Mouse (Mus musculus): Measurements from ENCODE around the gene Srr.

DNA sequence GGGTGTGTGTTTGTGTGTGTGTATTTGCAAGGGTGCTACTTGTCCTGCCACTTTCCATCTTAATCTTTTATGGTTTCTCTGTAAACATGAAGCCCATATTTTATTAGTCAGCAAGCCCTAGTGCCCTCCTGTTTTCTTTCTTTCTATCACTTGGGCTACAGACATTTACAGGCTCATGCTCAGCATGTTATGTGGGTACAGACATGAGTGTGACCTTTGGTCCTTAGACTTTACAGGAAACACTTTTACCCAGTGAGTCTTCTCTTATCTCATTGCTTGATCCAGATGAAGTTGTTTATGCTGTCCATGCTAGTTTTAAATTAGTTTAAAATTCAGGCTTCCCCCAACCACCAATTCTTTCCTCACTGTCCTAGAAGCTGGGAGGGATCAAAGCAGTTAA lies 36.2 kb upstream of the Srr start:
- no peak for TF ChIP-seq POLR2A (IDR thresholded peaks at IDR 0.05; ENCODE audit: insufficient read length, low read depth)
- TF ChIP-seq POLR2AphosphoS2 (IDR thresholded peaks at IDR 0.05; ENCODE audit: insufficient read length, low read depth) = no peak
- no peak for TF ChIP-seq USF1 (IDR thresholded peaks at IDR 0.05; ENCODE audit: low read depth)
- TF ChIP-seq REST (IDR thresholded peaks at IDR 0.05; ENCODE audit: insufficient read depth, insufficient read length) = no peak
- no peak for TF ChIP-seq MAX (IDR thresholded peaks at IDR 0.05; ENCODE audit: low read depth)
- no peak for TF ChIP-seq MYOG (IDR thresholded peaks at IDR 0.05; ENCODE audit: control insufficient read depth in 1 of 3, insufficient read depth in 1 of 3, insufficient read length in 2 of 3, low read depth in 2 of 3)
- TF ChIP-seq CEBPB (IDR thresholded peaks at IDR 0.05; ENCODE audit: insufficient read depth, poor library complexity, severe bottlenecking) = no peak
